Mouse (Mus musculus) heart, adult 2 months (tissue): ENCODE measurements around the gene Ccdc91. TPM values are rescaled to one million over a fixed set of nuclear protein-coding genes. Genes with fewer than 3 reads are reported as not detected.

Source experiments
- DNase-seq, 2 experiments: peaks; one replicate each; pipeline ENCODE4 v3.0.0; 2021
- H3K27ac ChIP-seq: fragments of 200-600 bp; 2 replicates; pipeline ENCODE4 v1.8.1; 2022
- H3K27me3 ChIP-seq: fragments of 200-500 bp; 2 replicates; pipeline ENCODE4 v1.6.1; 2012; ENCODE audit warnings: mild to moderate bottlenecking, low read length, inconsistent platforms, mixed read lengths; ENCODE audit not compliant: control insufficient read depth, insufficient read depth
- H3K36me3 ChIP-seq: fragments of 200-500 bp; 2 replicates; pipeline ENCODE4 v1.6.1; 2012; ENCODE audit warnings: low read length, inconsistent platforms; ENCODE audit not compliant: control insufficient read depth, insufficient read depth
- H3K4me1 ChIP-seq: fragments of 200-500 bp; 2 replicates; pipeline ENCODE4 v1.6.1; 2011; ENCODE audit warnings: low read length; ENCODE audit not compliant: control insufficient read depth, insufficient read depth
- H3K4me3 ChIP-seq: fragments of 200-600 bp; 2 replicates; pipeline ENCODE4 v1.8.1; 2022
- H3K79me2 ChIP-seq: fragments of 200-500 bp; replicated peaks from 2 replicates; pipeline ENCODE4 v1.6.1; 2012; ENCODE audit warnings: mild to moderate bottlenecking, inconsistent platforms, low read length, moderate library complexity, mixed read lengths; ENCODE audit not compliant: control insufficient read depth, insufficient read depth
- H3K9ac ChIP-seq: fragments of 200-500 bp; 2 replicates; pipeline ENCODE4 v1.6.1; 2012; ENCODE audit warnings: low read depth, mild to moderate bottlenecking, control low read depth, inconsistent platforms, low read length, mixed read lengths
- CTCF ChIP-seq: fragments of 200-600 bp; IDR thresholded peaks from 2 replicates; pipeline ENCODE4 v1.8.1; 2022; ENCODE audit warnings: antibody characterized with exemption, mild to moderate bottlenecking, moderate library complexity
- EP300 ChIP-seq: fragments of 200-500 bp; IDR thresholded peaks from 2 replicates; pipeline ENCODE4 v1.6.1; 2011; ENCODE audit warnings: low read depth, low read length, control low read depth; ENCODE audit not compliant: insufficient read depth
- POLR2A ChIP-seq: fragments of 200-500 bp; IDR thresholded peaks from 2 replicates; pipeline ENCODE4 v1.6.1; 2011; ENCODE audit warnings: mild to moderate bottlenecking, low read depth, low read length, control low read depth; ENCODE audit not compliant: insufficient read depth
- WGBS: fragments of 180-500 bp; shearing (Covaris S2); methylation state at CpG from one replicate; pipeline ENCODE4 v1.1.7; 2018; 5-methylcytosine and 5-hydroxymethylcytosine counted together
- intact Hi-C: fragments of 180-260 bp; cut with DNase I; formaldehyde crosslinking; loops from one replicate; pipeline ENCODE4 v1.15.1; 2025
- polyA plus RNA-seq: library from polyadenylated mRNA; depleted of rRNA; stranded (reverse); fragments of >200 nt; gene quantifications from 2 replicates; pipeline ENCODE4 v1.2.3, GENCODE M21; 2012; rRNA removed
- total RNA-seq, 2 experiments: library from RNA; stranded (reverse); gene quantifications; 2 replicates each; pipeline ENCODE4 v1.2.3; 2021

The Ccdc91 gene
- total and polyA plus RNA-seq, 3 experiments, result 16.2 to 27.7 (median 27.2) TPM

GRCm38 (mm10) chr6:147672481-147672880 is 196.9 kb downstream of the Ccdc91 start:
- Histone ChIP-seq H3K4me3 (no peak overlapping the region), H3K79me2 (no peaks in the 10 kb centered on the region), H3K9ac (no peak overlapping the region), H3K27ac (no peak overlapping the region), H3K4me1 (peaks cover 2% of the 10 kb centered on the region; the same call in 1 of the 2 replicates), H3K36me3 (no peaks in the 10 kb centered on the region), H3K27me3 (no peaks in the 10 kb centered on the region)
- intact Hi-C loops, result no loop called here
- DNase-seq, result peak in 1 of 2 experiments; percentile 9
- WGBS, result 55% methylated on average over 2 of the region's 2 CpGs
- TF ChIP-seq EP300, result no peak
- no peak for TF ChIP-seq POLR2A
- no peak for TF ChIP-seq CTCF

- no peak for DNase-seq
- intact Hi-C loops, result no loop called here
- Histone ChIP-seq H3K27me3 (no peaks in the 10 kb centered on the region), H3K4me3 (no peak overlapping the region), H3K27ac (no peak overlapping the region), H3K79me2 (no peaks in the 10 kb centered on the region), H3K36me3 (no peaks in the 10 kb centered on the region), H3K9ac (no peak overlapping the region), H3K4me1 (peaks cover 2% of the 10 kb centered on the region; the same call in 1 of the 2 replicates)
- TF ChIP-seq POLR2A (no peak), EP300 (no peak), CTCF (no peak)
- WGBS, result 90% methylated on average over 7 of the region's 7 CpGs
Measured at GRCm38 (mm10) chr6:147675022-147675733, 199.6 kb downstream of the Ccdc91 start.

GRCm38 (mm10) chr6:147676214-147676613 is 200.6 kb downstream of the Ccdc91 start:
- Histone ChIP-seq H3K27ac (no peak overlapping the region), H3K9ac (no peak overlapping the region), H3K4me3 (no peak overlapping the region), H3K79me2 (no peaks in the 10 kb centered on the region), H3K36me3 (no peaks in the 10 kb centered on the region), H3K27me3 (no peaks in the 10 kb centered on the region), H3K4me1 (peaks cover 2% of the 10 kb centered on the region; the same call in 1 of the 2 replicates)
- no peak for DNase-seq
- 95% methylated on average over 1 of the region's 1 CpGs for WGBS
- no peak for TF ChIP-seq POLR2A
- no peak for TF ChIP-seq CTCF
- TF ChIP-seq EP300, result no peak
- intact Hi-C loops, result no loop called here

Other genes starting within 250 kb of the Ccdc91 start
- gene Pthlh, start 211.6 kb upstream of the Ccdc91 start, total RNA-seq, result 1 to 10 TPM; 1.3 to 2.3 TPM
- gene Pthlh, start 211.6 kb upstream of the Ccdc91 start, polyA plus RNA-seq, result 1.1 and 1.7 TPM in 2 replicates